8 mouse cellular contexts compared by ENCODE assay signal in genomic region chr5:142908941-142909575, GRCm38 (mm10). TPM values are rescaled to one million over a fixed set of nuclear protein-coding genes. Genes with fewer than 3 reads are reported as not detected.
DNase-seq lines count a peak whose midpoint lies in the region; ATAC-seq and TF ChIP-seq lines count a peak whose summit lies in the region.

No protein-coding gene starts in this region.

- H3K27ac ChIP-seq in ES-Bruce4 (ENCODE audit: insufficient read depth, low read length) = peak overlapping the region; percentile 71; the same call in 1 of the 2 replicates
- H3K27ac ChIP-seq in heart, embryonic 13.5 days (replicated peaks) = peak overlapping the region; percentile 100

- ATAC-seq in heart, embryonic 13.5 days (ENCODE audit: extremely low read depth, insufficient number of reproducible peaks, low FRiP score, low TSS enrichment) = no peak
- ATAC-seq in megakaryocyte progenitor cell, adult 5-6 weeks (replicated peaks; ENCODE audit: poor library complexity) = peak; percentile 21

- peaks cover 11% of the 10 kb centered on the region for H3K4me1 ChIP-seq in ES-Bruce4 (ENCODE audit: control insufficient read depth, insufficient read depth, low read length)
- H3K4me1 ChIP-seq in heart, embryonic 13.5 days = peaks cover 47% of the 10 kb centered on the region

- H3K4me2 ChIP-seq in heart, embryonic 13.5 days = peak overlapping the region; percentile 85

- no peak for TF ChIP-seq CTCF in ES-Bruce4 (IDR thresholded peaks at IDR 0.05; ENCODE audit: low read depth, low read length)

- H3K4me3 ChIP-seq in ES-Bruce4 (ENCODE audit: low read depth, low read length) = no peak overlapping the region
- no peak overlapping the region for H3K4me3 ChIP-seq in heart, embryonic 13.5 days

- H3K9ac ChIP-seq in ES-Bruce4 (ENCODE audit: low read depth, poor library complexity, severe bottlenecking) = no peak overlapping the region
- H3K9ac ChIP-seq in heart, embryonic 13.5 days = peak overlapping the region; percentile 92

- TF ChIP-seq EP300 in ES-Bruce4 (IDR thresholded peaks at IDR 0.05; ENCODE audit: insufficient read depth, low read depth, low read length) = no peak

- WGBS in heart, embryonic 13.5 days = 14% methylated on average over 5 of the region's 5 CpGs

- H3K27me3 ChIP-seq in ES-Bruce4 (ENCODE audit: control insufficient read depth, insufficient read depth, low read length, poor library complexity, severe bottlenecking) = no peaks in the 10 kb centered on the region
- no peaks in the 10 kb centered on the region for H3K27me3 ChIP-seq in heart, embryonic 13.5 days (replicated peaks)

- no peak for TF ChIP-seq POLR2A in ES-Bruce4 (IDR thresholded peaks at IDR 0.05; ENCODE audit: insufficient read depth, low read length)

- DNase-seq in A20 (ENCODE audit: low read depth, low spot score) = peak; percentile 96
- DNase-seq in kidney, postnatal 14 days = peak; percentile 59
- DNase-seq in thymus, adult 18-20 months = peak; percentile 63 to 74
- no peak for DNase-seq in embryo, embryonic 11 days
- DNase-seq in right cerebral cortex, adult 2 months (ENCODE audit: low spot score in 2 of 2) = no peak

- H3K9me3 ChIP-seq in ES-Bruce4 (replicated peaks; ENCODE audit: control insufficient read depth, insufficient read depth, low read length, poor library complexity, severe bottlenecking) = no peaks in the 10 kb centered on the region
- H3K9me3 ChIP-seq in heart, embryonic 13.5 days = no peaks in the 10 kb centered on the region

- H3K36me3 ChIP-seq in ES-Bruce4 (ENCODE audit: control insufficient read depth, insufficient read depth, low read length, poor library complexity, severe bottlenecking) = peaks cover 14% of the 10 kb centered on the region
- peaks cover 17% of the 10 kb centered on the region for H3K36me3 ChIP-seq in heart, embryonic 13.5 days

RNA-seq across cellular contexts. Expression of gene Actb, which starts 2.5 kb away (rescaled TPM):
- polyA plus RNA-seq in ES-Bruce4 (2011; ENCODE audit: insufficient read depth, insufficient read length, low read depth, missing spikeins) = 3,823 and 4,237 TPM in 2 replicates
- polyA plus RNA-seq in heart, embryonic 13.5 days (2015; fragmentation: Nextera tagmentation; extraction: Ambion mirVana) = 6,383 and 6,386 TPM in 2 replicates
- 5,014 and 5,318 TPM in 2 replicates for total RNA-seq in megakaryocyte progenitor cell, adult 5-6 weeks (2015)
- total RNA-seq in megakaryocyte progenitor cell, adult 5-6 weeks (2017) = 3,372 and 3,558 TPM in 2 replicates

RNA-seq across cellular contexts. Expression of gene Fbxl18, which starts 13.8 kb away (rescaled TPM):
- polyA plus RNA-seq in ES-Bruce4 (2011; ENCODE audit: insufficient read depth, insufficient read length, low read depth, missing spikeins) = 19.3 and 21.2 TPM in 2 replicates
- polyA plus RNA-seq in heart, embryonic 13.5 days (2015; fragmentation: Nextera tagmentation; extraction: Ambion mirVana) = 8.7 and 9.5 TPM in 2 replicates
- total RNA-seq in megakaryocyte progenitor cell, adult 5-6 weeks (2015) = 1.9 and 2.2 TPM in 2 replicates
- 2.4 and 2.6 TPM in 2 replicates for total RNA-seq in megakaryocyte progenitor cell, adult 5-6 weeks (2017)

RNA-seq across cellular contexts. Expression of gene Fscn1, which starts 51.1 kb away (rescaled TPM):
- polyA plus RNA-seq in ES-Bruce4 (2011; ENCODE audit: insufficient read depth, insufficient read length, low read depth, missing spikeins) = 139 and 155 TPM in 2 replicates
- polyA plus RNA-seq in heart, embryonic 13.5 days (2015; fragmentation: Nextera tagmentation; extraction: Ambion mirVana) = 135 and 155 TPM in 2 replicates
- total RNA-seq in megakaryocyte progenitor cell, adult 5-6 weeks (2015) = 0.20 TPM in 1 of 2 replicates, not detected in the other
- total RNA-seq in megakaryocyte progenitor cell, adult 5-6 weeks (2017) = 0.10 TPM in 1 of 2 replicates, not detected in the other

Comparison
In these comparisons a context has a peak if more than half of its experiments do, and no peak if none do; other contexts are left out.
1. DNase-seq: peak in A20 (single experiment), kidney, postnatal 14 days (single experiment) and thymus, adult 18-20 months (2 of 2); none in embryo, embryonic 11 days (single experiment) and right cerebral cortex, adult 2 months (0 of 2).